Mouse (Mus musculus): ENCODE results near the gene Lcn2. TPM values are rescaled to one million over a fixed set of nuclear protein-coding genes. Genes with fewer than 3 reads are reported as not detected.

The Lcn2 gene
- total RNA-seq, 2 experiments from 2014 or later, result 0.69 TPM; not detected in 1

- no peak for DNase-seq (ENCODE audit: low spot score in 2 of 2)
- H3K27ac ChIP-seq, result no peak overlapping the region
- no peak overlapping the region for H3K4me3 ChIP-seq
- no peak for TF ChIP-seq CTCF (conservative IDR thresholded peaks at IDR 0.05)
These were observed 20.7 kb upstream of the Lcn2 start for GRCm38 (mm10) chr2:32408429-32409424.

- DNase-seq (ENCODE audit: low spot score in 2 of 2), result no peak
- Histone ChIP-seq H3K4me3 (no peak overlapping the region), H3K27ac (no peak overlapping the region)
- no peak for TF ChIP-seq CTCF (conservative IDR thresholded peaks at IDR 0.05)
These were observed 19.2 kb upstream of the Lcn2 start for GRCm38 (mm10) chr2:32407144-32407824.

- Histone ChIP-seq H3K4me3 (no peak overlapping the region), H3K27ac (no peak overlapping the region)
- peak; percentile 100; the same call in 1 of the 2 replicates for TF ChIP-seq CTCF (conservative IDR thresholded peaks at IDR 0.05)
- peak; percentile 93 to 98 for DNase-seq (ENCODE audit: low spot score in 2 of 2)
These were observed 16.6 kb upstream of the Lcn2 start for GRCm38 (mm10) chr2:32404663-32405062.

DNA sequence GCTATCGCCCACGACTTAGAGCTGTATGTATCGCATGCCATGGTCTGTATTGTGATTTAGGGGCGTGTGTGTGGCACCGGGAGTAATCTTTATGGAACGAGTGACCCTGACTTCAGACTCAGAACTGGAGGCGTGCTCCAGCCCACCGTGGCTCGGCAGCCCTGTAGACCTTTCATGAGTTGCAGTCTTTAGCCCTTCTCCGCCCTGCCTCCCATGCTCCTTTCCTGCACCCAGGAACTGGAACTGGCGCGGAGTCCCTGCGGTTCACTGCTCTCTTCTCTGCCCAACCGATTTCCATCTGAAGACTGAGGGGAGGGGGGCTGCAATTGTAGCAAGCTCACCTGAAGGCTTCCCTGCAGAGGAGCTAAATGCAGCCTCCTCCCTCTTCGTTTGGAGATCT is 8.6 kb upstream of the Lcn2 start:
- no peak for TF ChIP-seq CTCF (conservative IDR thresholded peaks at IDR 0.05)
- Histone ChIP-seq H3K4me3 (peak overlapping the region; percentile 86), H3K27ac (peak overlapping the region; percentile 96)
- DNase-seq (ENCODE audit: low spot score in 2 of 2), result no peak

- H3K4me3 ChIP-seq, result peak overlapping the region; percentile 86
- H3K27ac ChIP-seq, result peak overlapping the region; percentile 96
- peak; percentile 27 for TF ChIP-seq CTCF (conservative IDR thresholded peaks at IDR 0.05)
- DNase-seq (ENCODE audit: low spot score in 2 of 2), result peak; percentile 89 to 95
These were observed 8.0 kb upstream of the Lcn2 start for GRCm38 (mm10) chr2:32395946-32396621.

DNA sequence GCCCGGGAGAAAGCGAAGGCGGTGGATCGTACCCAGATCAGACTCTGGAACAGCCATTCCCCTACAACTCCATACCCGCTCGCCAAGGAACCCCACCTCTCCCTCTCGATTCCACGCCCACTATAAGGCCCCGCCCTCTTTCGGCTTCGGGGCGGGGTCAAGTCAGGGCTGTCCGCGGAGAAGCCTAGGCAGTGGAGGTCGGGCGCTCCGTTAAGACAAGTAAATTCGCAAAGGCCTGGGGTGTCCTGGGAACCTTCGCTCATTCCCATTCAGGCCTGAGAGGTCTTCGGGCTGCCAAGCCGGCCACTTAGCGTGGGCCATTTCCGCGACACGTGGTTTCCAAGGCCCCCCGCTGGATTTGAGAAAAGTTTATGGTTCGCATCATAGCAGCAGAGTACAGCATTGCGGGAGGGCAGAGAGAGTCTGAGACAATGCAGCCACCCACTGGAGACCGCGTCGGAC is 7.5 kb upstream of the Lcn2 start, which contains the start of gene Ptges2:
Ptges2 (plus strand) TSS at position 413 of the 462 bp plus-strand sequence.
- Histone ChIP-seq H3K4me3 (peak within 1 kb of the TSS; percentile 86), H3K27ac (peak within 1 kb of the TSS; percentile 96)
- TF ChIP-seq CTCF (conservative IDR thresholded peaks at IDR 0.05), result no peak
- peak; percentile 86 to 89 for DNase-seq (ENCODE audit: low spot score in 2 of 2)

- peak overlapping the region; percentile 86 for H3K4me3 ChIP-seq
- H3K27ac ChIP-seq, result peak overlapping the region; percentile 96
- DNase-seq (ENCODE audit: low spot score in 2 of 2), result peak; percentile 41 to 47
- peak; percentile 74 for TF ChIP-seq CTCF (conservative IDR thresholded peaks at IDR 0.05)
These were observed 6.9 kb upstream of the Lcn2 start for GRCm38 (mm10) chr2:32394973-32395372.

DNA sequence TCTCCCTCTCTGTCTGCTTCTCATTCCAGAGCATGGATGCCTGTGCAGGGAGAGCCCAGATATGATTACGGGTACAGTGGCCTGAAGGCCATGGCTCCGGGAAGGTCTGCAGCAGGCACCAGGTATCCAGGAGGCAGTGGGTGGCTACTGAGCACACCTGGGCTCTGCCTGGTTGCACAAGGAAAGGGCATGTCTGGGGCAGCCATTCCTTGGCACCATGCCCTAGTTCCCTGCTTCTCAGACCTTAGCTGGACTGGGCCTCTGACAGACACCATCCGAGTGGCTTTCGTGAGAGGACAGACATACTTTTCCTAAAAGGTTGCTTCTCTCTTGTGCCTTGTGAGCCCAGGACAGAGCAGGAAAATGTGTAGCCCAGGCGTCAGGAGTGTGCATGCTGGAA is 4.0 kb upstream of the Lcn2 start:
- Histone ChIP-seq H3K4me3 (no peak overlapping the region), H3K27ac (no peak overlapping the region)
- DNase-seq (ENCODE audit: low spot score in 2 of 2), result no peak
- no peak for TF ChIP-seq CTCF (conservative IDR thresholded peaks at IDR 0.05)

- H3K27ac ChIP-seq, result no peak overlapping the region
- no peak for TF ChIP-seq CTCF (conservative IDR thresholded peaks at IDR 0.05)
- no peak overlapping the region for H3K4me3 ChIP-seq
- no peak for DNase-seq (ENCODE audit: low spot score in 2 of 2)
These were observed 2.8 kb upstream of the Lcn2 start for GRCm38 (mm10) chr2:32390871-32391270.

DNA sequence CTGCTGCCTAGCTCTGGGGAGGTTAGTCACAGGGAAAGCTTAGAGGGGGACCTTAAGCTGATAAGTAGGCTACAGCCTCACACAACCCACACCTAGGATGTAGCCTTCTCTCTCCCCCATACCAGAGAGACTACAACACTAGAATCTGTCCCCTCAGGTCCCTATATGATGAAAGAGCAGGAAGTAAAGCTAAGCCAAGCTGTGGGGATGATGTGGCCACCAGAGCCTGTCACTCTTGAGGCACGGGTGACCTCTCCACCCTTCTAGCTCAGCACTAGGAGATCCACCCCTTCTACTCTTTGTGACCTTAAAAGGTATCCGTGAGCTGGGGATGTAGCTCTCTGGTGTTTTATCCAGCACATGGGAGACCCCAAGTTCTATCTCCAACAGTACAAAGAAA is 1.1 kb upstream of the Lcn2 start:
- Histone ChIP-seq H3K27ac (no peak overlapping the region), H3K4me3 (no peak overlapping the region)
- DNase-seq (ENCODE audit: low spot score in 2 of 2), result no peak
- no peak for TF ChIP-seq CTCF (conservative IDR thresholded peaks at IDR 0.05)

DNA sequence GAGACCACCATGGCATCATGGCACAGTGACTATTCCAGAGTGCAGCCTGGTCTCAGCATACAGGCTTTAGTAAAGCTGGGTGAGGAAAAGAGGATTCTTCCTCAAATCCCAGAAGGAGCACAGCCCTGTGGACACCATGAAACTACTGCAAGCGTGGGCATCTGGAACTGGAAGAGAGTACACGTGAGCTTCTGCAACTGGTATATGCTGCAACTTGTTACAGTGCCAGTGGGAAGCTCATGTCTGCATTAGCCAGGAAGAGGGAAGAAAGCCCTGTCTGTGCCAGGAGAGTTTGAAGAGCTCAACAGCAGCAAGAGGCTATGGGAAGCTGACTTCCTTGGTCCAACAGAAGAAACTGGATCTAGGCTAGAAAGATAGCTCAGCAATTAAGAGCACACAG is 5.4 kb downstream of the Lcn2 start:
- Histone ChIP-seq H3K4me3 (no peak overlapping the region), H3K27ac (no peak overlapping the region)
- DNase-seq (ENCODE audit: low spot score in 2 of 2), result no peak
- no peak for TF ChIP-seq CTCF (conservative IDR thresholded peaks at IDR 0.05)

DNA sequence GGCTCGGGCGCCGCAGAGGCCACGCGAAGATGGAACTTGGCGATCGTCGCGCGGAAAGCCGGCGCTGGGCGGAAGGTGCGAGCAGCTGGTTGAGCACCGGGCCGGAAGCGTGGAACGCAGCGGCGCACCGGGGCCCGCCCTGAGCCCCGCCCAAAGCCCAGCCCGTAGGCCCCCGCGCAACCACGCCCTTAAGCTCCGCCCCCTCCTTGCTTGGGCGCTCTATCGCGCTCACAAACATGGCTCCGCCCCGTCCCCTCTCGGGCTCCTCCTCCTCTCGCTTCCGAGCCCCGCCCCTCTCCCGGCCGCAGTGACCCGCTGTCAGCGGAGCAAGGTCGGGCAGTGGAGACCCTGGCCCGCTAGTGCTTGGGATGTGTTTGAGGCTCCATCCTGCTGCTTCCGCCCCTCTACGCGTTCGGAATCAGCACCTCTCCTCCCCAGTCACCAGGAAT is 6.3 kb downstream of the Lcn2 start, which contains the start of gene 1110008P14Rik:
1110008P14Rik (minus strand) TSS at position 164 of the 449 bp plus-strand sequence.
- DNase-seq (ENCODE audit: low spot score in 2 of 2), result peak; percentile 94 to 95
- TF ChIP-seq CTCF (conservative IDR thresholded peaks at IDR 0.05), result no peak
- peak within 1 kb of the TSS; percentile 92 for H3K27ac ChIP-seq
- peak within 1 kb of the TSS; percentile 94 for H3K4me3 ChIP-seq
